8 mouse cellular contexts compared by ENCODE assay signal in genomic region chr14:32165278-32166061, GRCm38 (mm10). TPM values are rescaled to one million over a fixed set of nuclear protein-coding genes. Genes with fewer than 3 reads are reported as not detected.
DNase-seq lines count a peak whose midpoint lies in the region; ATAC-seq and TF ChIP-seq lines count a peak whose summit lies in the region.

No protein-coding gene starts in this region.

- intact Hi-C loops in heart, adult 2 months (cut with DNase I), result no loop called here

- peak overlapping the region; percentile 89 for H3K4me2 ChIP-seq in embryonic facial prominence, embryonic 12.5 days (replicated peaks)

- H3K79me2 ChIP-seq in heart, adult 2 months (replicated peaks; ENCODE audit: control insufficient read depth, insufficient read depth, low read length), result peaks cover 4% of the 10 kb centered on the region

- no peaks in the 10 kb centered on the region for H3K27me3 ChIP-seq in embryonic facial prominence, embryonic 12.5 days
- H3K27me3 ChIP-seq in heart, adult 2 months (ENCODE audit: control insufficient read depth, insufficient read depth, low read length), result no peaks in the 10 kb centered on the region
- no peaks in the 10 kb centered on the region for H3K27me3 ChIP-seq in kidney, adult 2 months (replicated peaks; ENCODE audit: control insufficient read depth, insufficient read depth, low read length)

- peak overlapping the region; percentile 86 for H3K27ac ChIP-seq in embryonic facial prominence, embryonic 12.5 days
- H3K27ac ChIP-seq in heart, adult 2 months, result peak overlapping the region; percentile 60
- peak overlapping the region; percentile 91 for H3K27ac ChIP-seq in kidney, adult 2 months (ENCODE audit: insufficient read depth, low read depth, low read length)

- peak; percentile 72; the same call in 1 of the 2 replicates for ATAC-seq in embryonic facial prominence, embryonic 12.5 days (ENCODE audit: insufficient number of reproducible peaks, insufficient read depth, low FRiP score, low TSS enrichment)

- no peaks in the 10 kb centered on the region for H3K9me3 ChIP-seq in embryonic facial prominence, embryonic 12.5 days

- no peak for TF ChIP-seq EP300 in heart, adult 2 months (IDR thresholded peaks at IDR 0.05; ENCODE audit: insufficient read depth, low read depth, low read length)

- peak; percentile 25; the same call in 1 of the 2 replicates for TF ChIP-seq CTCF in heart, adult 2 months (IDR thresholded peaks at IDR 0.05)
- no peak for TF ChIP-seq CTCF in kidney, adult 2 months (conservative IDR thresholded peaks at IDR 0.05; ENCODE audit: insufficient read depth, insufficient read length, low read depth, low read length)

- H3K4me1 ChIP-seq in embryonic facial prominence, embryonic 12.5 days, result peaks cover 14% of the 10 kb centered on the region
- peaks cover 5% of the 10 kb centered on the region for H3K4me1 ChIP-seq in heart, adult 2 months (ENCODE audit: control insufficient read depth, insufficient read depth, low read length)
- H3K4me1 ChIP-seq in kidney, adult 2 months (ENCODE audit: control insufficient read depth, insufficient read depth, low read length), result peaks cover 40% of the 10 kb centered on the region

- H3K4me3 ChIP-seq in embryonic facial prominence, embryonic 12.5 days, result peak overlapping the region; percentile 46
- H3K4me3 ChIP-seq in heart, adult 2 months, result peak overlapping the region; percentile 31
- H3K4me3 ChIP-seq in kidney, adult 2 months (ENCODE audit: insufficient read depth, low read depth, low read length), result peak overlapping the region; percentile 20

- H3K36me3 ChIP-seq in embryonic facial prominence, embryonic 12.5 days, result no peaks in the 10 kb centered on the region
- peaks cover 12% of the 10 kb centered on the region for H3K36me3 ChIP-seq in heart, adult 2 months (ENCODE audit: control insufficient read depth, insufficient read depth, low read length)
- no peaks in the 10 kb centered on the region for H3K36me3 ChIP-seq in kidney, adult 2 months (ENCODE audit: control insufficient read depth, insufficient read depth, low read length)

- WGBS in embryonic facial prominence, embryonic 12.5 days, result 1% methylated on average over 39 of the region's 42 CpGs
- WGBS in heart, adult 2 months, result 2% methylated on average over 42 of the region's 42 CpGs
- 1% methylated on average over 42 of the region's 42 CpGs for WGBS in kidney, adult 2 months

- DNase-seq in 3T3-L1 (ENCODE audit: low read depth, low spot score) (peak; percentile 71), liver (peak; percentile 95)
- DNase-seq in adrenal gland, postnatal 25 days, result peak; percentile 74
- DNase-seq in heart, adult 2 months, result peak; percentile 75 to 78
- peak; percentile 94 for DNase-seq in kidney, adult 2 months
- DNase-seq in monocyte, adult 2 months (ENCODE audit: low read depth in 1 of 2, low spot score in 2 of 2), result peak; percentile 19 to 49
- peak; percentile 85 to 88 for DNase-seq in spleen, postnatal 36 days (ENCODE audit: low spot score in 2 of 2)

- TF ChIP-seq POLR2A in heart, adult 2 months (IDR thresholded peaks at IDR 0.05; ENCODE audit: insufficient read depth, low read depth, low read length), result peak; percentile 39; the same call in 1 of the 2 replicates
- TF ChIP-seq POLR2A in kidney, adult 2 months (IDR thresholded peaks at IDR 0.05; ENCODE audit: low read depth, low read length), result peak; percentile 97

- peak overlapping the region; percentile 55 for H3K9ac ChIP-seq in embryonic facial prominence, embryonic 12.5 days
- peak overlapping the region; percentile 69 for H3K9ac ChIP-seq in heart, adult 2 months (ENCODE audit: low read depth, low read length)

RNA-seq across cellular contexts. Expression of gene Ncoa4, which starts 5.8 kb away (rescaled TPM):
- 151 and 193 TPM in 2 replicates for total RNA-seq in adrenal gland, postnatal 25 days (2021)
- polyA plus RNA-seq in embryonic facial prominence, embryonic 12.5 days (2016; fragmentation: Nextera tagmentation; extraction: Ambion mirVana), result 74.0 and 80.0 TPM in 2 replicates
- 100 to 1,000 TPM; 135 to 196 TPM for total RNA-seq in heart, adult 2 months (2021)
- 36.7 and 72.2 TPM in 2 replicates for polyA plus RNA-seq in heart, adult 2 months (2012; rRNA removed)
- 56.0 and 57.2 TPM in 2 replicates for polyA plus RNA-seq in kidney, adult 2 months (2012; rRNA removed)

RNA-seq across cellular contexts. Expression of gene Msmb, which starts 23.6 kb away (rescaled TPM):
- not detected in 2 replicates for total RNA-seq in adrenal gland, postnatal 25 days (2021)
- polyA plus RNA-seq in embryonic facial prominence, embryonic 12.5 days (2016; fragmentation: Nextera tagmentation; extraction: Ambion mirVana), result not detected in 2 replicates
- total RNA-seq in heart, adult 2 months (2021), result not detected
- not detected in 2 replicates for polyA plus RNA-seq in heart, adult 2 months (2012; rRNA removed)
- polyA plus RNA-seq in kidney, adult 2 months (2012; rRNA removed), result not detected in 2 replicates

RNA-seq across cellular contexts. Expression of gene Timm23, which starts 36.2 kb away (rescaled TPM):
- 121 and 174 TPM in 2 replicates for total RNA-seq in adrenal gland, postnatal 25 days (2021)
- 257 and 265 TPM in 2 replicates for polyA plus RNA-seq in embryonic facial prominence, embryonic 12.5 days (2016; fragmentation: Nextera tagmentation; extraction: Ambion mirVana)
- total RNA-seq in heart, adult 2 months (2021), result 100 to 1,000 TPM; 206 to 234 TPM
- polyA plus RNA-seq in heart, adult 2 months (2012; rRNA removed), result 264 and 384 TPM in 2 replicates
- polyA plus RNA-seq in kidney, adult 2 months (2012; rRNA removed), result 189 and 213 TPM in 2 replicates

RNA-seq across cellular contexts. Expression of gene Parg, which starts 36.3 kb away (rescaled TPM):
- total RNA-seq in adrenal gland, postnatal 25 days (2021), result 73.1 and 75.6 TPM in 2 replicates
- 58.7 and 59.7 TPM in 2 replicates for polyA plus RNA-seq in embryonic facial prominence, embryonic 12.5 days (2016; fragmentation: Nextera tagmentation; extraction: Ambion mirVana)
- total RNA-seq in heart, adult 2 months (2021), result 10 to 100 TPM; 20.0 to 21.2 TPM
- 3.7 and 6.3 TPM in 2 replicates for polyA plus RNA-seq in heart, adult 2 months (2012; rRNA removed)
- 4.3 and 6.9 TPM in 2 replicates for polyA plus RNA-seq in kidney, adult 2 months (2012; rRNA removed)

Comparison
In these comparisons a context has a peak if more than half of its experiments do, and no peak if none do; other contexts are left out.
1. Peak in every context shown above with its lines: DNase-seq, ATAC-seq, H3K4me3 ChIP-seq and H3K27ac ChIP-seq.
2. DNase-seq: peak in every context shown above with its lines; median percentile 95 in liver; 94 in kidney, adult 2 months; 86 in spleen, postnatal 36 days; 76 in heart, adult 2 months; 74 in adrenal gland, postnatal 25 days; 71 in 3T3-L1; 34 in monocyte, adult 2 months.